Mouse (Mus musculus): Measurements from ENCODE around the gene Amer2. TPM values are rescaled to one million over a fixed set of nuclear protein-coding genes. Genes with fewer than 3 reads are reported as not detected.

Amer2 gene
- not detected for polyA plus RNA-seq (2017; shearing (Covaris generic))

DNA sequence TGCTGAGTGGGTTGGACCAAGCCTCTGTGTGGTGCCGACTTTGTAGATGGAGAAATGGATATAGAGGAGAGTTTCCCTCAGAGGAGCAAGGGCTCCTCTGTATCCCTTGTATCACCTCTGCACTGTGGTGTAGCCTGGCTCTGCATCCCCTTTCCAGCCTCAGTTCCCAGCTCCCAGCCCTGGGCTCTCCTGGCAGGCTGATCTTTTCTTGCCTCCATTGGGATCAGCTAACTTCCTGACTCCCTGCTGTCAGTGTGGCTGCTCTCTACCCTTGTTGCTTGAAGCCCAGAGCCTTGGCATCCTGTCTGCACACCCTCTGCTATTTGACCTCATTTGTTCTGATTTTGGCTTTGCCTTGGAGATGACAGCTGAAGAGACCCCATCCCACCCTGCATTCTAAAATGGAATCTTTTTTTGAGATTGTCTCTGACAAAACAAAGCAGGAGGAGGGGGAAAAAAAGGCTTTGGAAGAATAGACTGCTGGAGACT lies at the start of gene Amer2:
TSS of gene Amer2 (plus strand) at position 439 of the 489 bp plus-strand sequence.

Other genes with a start within 250 kb of the Amer2 start
- gene Atp8a2, start 176.1 kb upstream of the Amer2 start, polyA plus RNA-seq (2017; shearing (Covaris generic)), result 3.2 TPM
- not detected for gene Nupl1, start 121.8 kb upstream of the Amer2 start, polyA plus RNA-seq (2017; shearing (Covaris generic))
- gene Gm49336, start 121.8 kb upstream of the Amer2 start, polyA plus RNA-seq (2017; shearing (Covaris generic)), result 53.6 TPM
- 81.6 TPM for gene Mtmr6, start 108.0 kb upstream of the Amer2 start, polyA plus RNA-seq (2017; shearing (Covaris generic))